Comparison of ENCODE assay signal across 8 mouse cellular contexts in genomic region chr8:124231176-124231484, GRCm38 (mm10). TPM values are rescaled to one million over a fixed set of nuclear protein-coding genes. Genes with fewer than 3 reads are reported as not detected.
A peak's percentile ranks its signal among the peaks of the same experiment; 100 is the strongest.
DNase-seq lines count a peak whose midpoint lies in the region; ATAC-seq lines count a peak whose summit lies in the region.

TSS of gene Galnt2 (plus strand) at chr8:124231391.

- no peaks in the 10 kb centered on the region for H3K36me3 ChIP-seq in hindbrain, embryonic 14.5 days (replicated peaks; ENCODE audit: control insufficient read depth, insufficient read depth)

- peak; percentile 84 for DNase-seq in R1 (ENCODE audit: low read depth, low spot score)
- peak; percentile 98 for DNase-seq in cerebellum, postnatal 10 days
- peak; percentile 86 to 92 for DNase-seq in frontal cortex, postnatal 36 days (ENCODE audit: low spot score in 2 of 2)
- DNase-seq in hindbrain, embryonic 14.5 days (ENCODE audit: low spot score), result peak; percentile 88
- peak; percentile 89 for DNase-seq in layer of hippocampus, postnatal 36 days
- DNase-seq in lung, postnatal 25 days (ENCODE audit: low spot score), result peak; percentile 88
- DNase-seq in retina, embryonic 14.5 days (ENCODE audit: low spot score), result peak; percentile 93
- peak; percentile 93 to 94 for DNase-seq in thymus, postnatal 36 days

- peak within 1 kb of the TSS; percentile 75 for H3K27ac ChIP-seq in hindbrain, embryonic 14.5 days

- H3K9ac ChIP-seq in hindbrain, embryonic 14.5 days, result peak within 1 kb of the TSS; percentile 94

- H3K4me2 ChIP-seq in hindbrain, embryonic 14.5 days (replicated peaks), result peak within 1 kb of the TSS; percentile 98

- WGBS in hindbrain, embryonic 14.5 days, result under 1% methylated on average over 53 of the region's 53 CpGs

- peak within 1 kb of the TSS; percentile 97 for H3K4me3 ChIP-seq in hindbrain, embryonic 14.5 days (replicated peaks; ENCODE audit: low read length)

- peak; percentile 84 for ATAC-seq in hindbrain, embryonic 14.5 days (ENCODE audit: low FRiP score)

- no peaks in the 10 kb centered on the region for H3K27me3 ChIP-seq in hindbrain, embryonic 14.5 days (ENCODE audit: control insufficient read depth, insufficient read depth, low read length)

- no peaks in the 10 kb centered on the region for H3K9me3 ChIP-seq in hindbrain, embryonic 14.5 days (ENCODE audit: control insufficient read depth, low read length)

- H3K4me1 ChIP-seq in hindbrain, embryonic 14.5 days (replicated peaks; ENCODE audit: control insufficient read depth, insufficient read depth, low read length), result peaks cover 24% of the 10 kb centered on the region

RNA-seq across cellular contexts. Expression of gene Galnt2, which starts in this region (rescaled TPM):
- polyA plus RNA-seq in hindbrain, embryonic 14.5 days (2014; fragmentation: Nextera tagmentation; extraction: Ambion mirVana), result 62.9 and 70.6 TPM in 2 replicates
- total RNA-seq in layer of hippocampus, postnatal 36 days (2021), result 10 to 100 TPM; 32.6 to 45.9 TPM

Comparison
In these comparisons a context has a peak if more than half of its experiments do, and no peak if none do; other contexts are left out.
1. Peak in every context shown above with its lines: DNase-seq, ATAC-seq, H3K4me3 ChIP-seq and H3K27ac ChIP-seq.